Mouse (Mus musculus): ENCODE measurements at regions not wholly inside any gene's neighbourhood (a gene's known extent, or its start where the extent isn't known, plus 50 kb on each side); places are given as distances from the start of the nearest gene placed in this dataset.
"Not testable (repeated sequence)": the region's sequence is repeated elsewhere in the genome, so short reads cannot be mapped to it uniquely, and the experiment has no call there.

DNA sequence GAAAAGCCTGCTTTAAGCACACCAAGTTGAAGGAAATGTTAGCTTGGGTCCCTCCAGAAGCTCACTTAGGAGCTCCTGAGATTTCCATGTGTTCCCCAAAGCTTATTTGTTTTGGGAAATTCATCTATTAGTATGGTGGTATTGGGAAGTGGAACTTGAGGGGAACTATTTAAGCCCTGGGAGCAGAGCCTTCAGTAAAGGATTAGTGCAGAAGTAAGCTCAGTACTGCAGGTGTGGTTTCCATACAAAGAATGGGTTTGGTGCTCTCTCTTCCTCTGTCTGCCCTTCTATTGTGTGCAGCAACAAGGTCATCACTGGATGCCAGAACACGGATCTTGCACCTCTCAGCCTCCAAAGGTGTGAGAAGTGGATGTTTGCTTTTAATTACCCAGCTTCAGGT, 57.2 kb downstream of the Foxa2 start:
- no peak for DNase-seq

DNA sequence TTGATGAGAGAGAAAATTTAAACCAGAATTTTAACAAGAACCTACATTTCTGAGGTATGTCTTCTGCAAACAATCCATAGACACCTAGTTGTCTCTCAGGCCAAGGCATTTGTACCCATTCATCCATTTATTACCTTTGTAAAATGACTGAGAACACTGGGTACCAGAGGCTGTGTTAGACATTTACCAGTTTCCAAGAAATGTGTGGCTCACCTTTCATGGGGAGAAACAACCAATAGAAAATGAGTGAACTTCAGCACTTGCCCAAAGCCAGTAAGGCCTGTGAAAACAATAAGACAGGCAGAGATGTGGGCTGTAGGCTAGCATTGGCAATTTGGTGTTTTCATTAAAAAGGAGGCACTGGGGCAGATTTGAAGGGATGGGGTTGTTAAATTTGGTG, 58.2 kb downstream of the Foxa2 start:
- no peak for DNase-seq

DNA sequence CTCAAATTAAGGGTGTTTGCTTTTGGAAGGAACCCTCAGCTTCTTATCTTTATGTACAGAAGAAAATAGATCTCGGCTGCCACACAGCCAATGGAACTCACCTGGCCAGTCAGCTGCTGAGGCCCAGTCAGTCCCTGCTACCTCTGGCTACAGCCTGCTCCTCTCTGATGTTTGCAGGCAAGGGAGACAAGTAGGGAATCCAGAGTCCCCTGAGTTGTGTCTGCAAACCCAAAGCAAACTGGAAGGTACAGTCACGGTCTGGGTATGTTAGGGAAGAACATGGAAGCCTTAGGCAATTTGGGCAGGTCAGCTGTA, 61.6 kb downstream of the Foxa2 start:
- DNase-seq = no peak

DNA sequence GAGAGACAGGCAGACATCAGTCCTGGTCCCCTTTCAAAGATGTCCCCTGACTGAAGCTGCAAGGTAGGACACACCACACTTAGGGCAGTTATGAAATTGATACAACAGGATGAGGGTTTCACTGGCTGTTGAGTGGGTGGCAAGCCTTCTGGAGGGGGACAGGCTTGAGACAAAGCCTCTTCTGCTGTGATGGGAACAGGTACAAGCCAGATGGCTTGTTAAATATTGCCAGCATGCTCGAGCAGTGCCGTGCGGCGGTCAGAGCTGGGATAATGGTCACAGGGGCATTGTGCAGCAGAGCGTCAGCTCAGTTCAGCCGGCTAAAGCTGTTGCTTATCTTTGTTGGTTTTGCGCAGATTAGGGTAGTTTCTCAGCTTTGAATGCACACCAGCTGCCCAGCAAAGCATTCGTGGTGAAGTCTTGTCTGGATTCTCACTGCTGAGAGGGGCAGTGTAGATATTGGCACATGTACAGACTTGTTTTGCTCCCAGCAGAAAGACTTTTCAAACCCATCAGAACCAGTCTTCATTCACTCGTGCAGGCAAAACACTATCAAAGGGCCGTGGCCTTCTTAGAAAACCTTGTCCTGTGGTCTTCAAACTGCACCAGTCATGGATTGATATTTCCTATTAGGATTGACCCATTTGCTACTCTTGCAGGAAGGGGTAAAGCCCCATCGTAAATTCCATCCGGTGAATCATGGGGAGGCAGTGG, 62.1 kb downstream of the Foxa2 start:
- DNase-seq = no peak

DNA sequence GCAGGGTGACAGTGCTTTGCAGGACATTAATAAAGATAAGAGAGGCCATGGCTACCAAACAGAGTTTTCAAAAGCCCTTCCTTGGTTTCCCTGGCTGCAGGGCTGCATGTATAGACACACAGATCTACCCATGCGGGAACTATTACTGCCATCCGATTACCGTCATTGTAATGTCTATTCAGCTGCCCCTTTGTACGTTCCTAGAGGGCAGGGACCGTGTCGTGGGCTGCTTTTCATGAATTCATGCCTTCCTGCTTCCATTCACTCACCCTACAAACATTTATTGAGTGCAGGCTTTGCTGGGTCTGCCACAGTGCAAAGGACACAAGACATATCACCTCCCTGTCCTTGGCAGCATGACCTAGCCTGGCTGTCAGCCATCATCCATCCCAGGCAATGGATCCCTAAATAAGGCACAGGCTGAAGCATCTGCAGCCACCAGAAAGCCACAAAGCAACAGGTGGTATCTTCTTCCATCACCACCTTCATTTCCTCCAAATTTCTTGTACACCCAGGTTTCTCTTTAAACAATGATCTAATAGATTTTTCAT, 65.8 kb downstream of the Foxa2 start:
- DNase-seq = no peak

DNA sequence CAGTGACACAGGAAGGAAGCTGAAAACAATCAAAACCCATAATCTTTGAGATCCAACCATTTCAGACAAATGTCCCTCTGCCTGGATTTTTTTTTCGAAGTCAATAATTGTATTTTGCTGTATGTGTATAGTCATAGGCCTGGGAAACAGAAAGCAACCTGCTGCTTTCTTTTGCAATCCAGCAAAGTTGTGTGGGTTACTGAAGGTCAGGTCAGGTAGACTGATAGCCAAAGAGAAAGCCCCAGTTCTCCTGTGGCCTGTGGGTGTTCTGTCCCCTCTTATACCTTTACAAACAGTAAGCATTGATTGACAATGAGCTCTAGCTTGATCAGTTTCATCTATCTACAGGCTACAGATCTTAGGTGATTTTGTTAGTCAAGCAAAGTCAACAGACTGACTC, 66.4 kb downstream of the Foxa2 start:
- no peak for DNase-seq

DNA sequence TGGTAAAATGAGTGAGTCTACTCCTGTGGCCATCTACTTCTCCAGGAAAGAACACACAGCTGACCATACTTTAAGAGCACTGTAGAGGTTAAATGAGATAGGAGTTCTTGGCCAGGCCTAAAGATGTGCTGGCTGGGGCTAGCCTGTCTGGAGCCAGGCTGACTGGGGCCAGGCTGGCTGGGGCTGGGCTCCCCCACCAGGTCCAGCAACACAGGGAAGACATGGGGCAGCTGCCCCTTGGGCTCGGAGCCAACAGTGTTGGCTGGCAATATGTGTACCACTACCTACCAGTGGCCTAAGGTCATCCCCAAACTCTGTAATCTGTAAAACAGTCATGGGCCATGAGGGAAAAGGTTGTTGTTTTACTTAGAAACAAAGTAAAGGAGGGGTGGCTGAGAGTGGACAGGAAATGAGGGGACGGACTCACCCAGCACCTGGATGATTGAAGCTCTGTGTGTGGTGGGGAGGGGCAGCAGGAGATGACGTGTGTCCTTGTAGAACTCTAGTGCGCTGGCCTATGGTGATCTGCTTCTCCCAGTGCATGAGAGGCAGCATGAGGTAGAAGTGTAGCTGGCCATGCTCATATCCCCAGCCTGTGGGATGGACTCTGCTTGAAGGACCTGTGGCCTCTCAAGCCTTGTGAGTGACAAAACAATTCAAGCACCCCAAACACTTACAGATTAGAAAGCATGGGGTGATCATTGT, 67.0 kb downstream of the Foxa2 start:
- DNase-seq = no peak

DNA sequence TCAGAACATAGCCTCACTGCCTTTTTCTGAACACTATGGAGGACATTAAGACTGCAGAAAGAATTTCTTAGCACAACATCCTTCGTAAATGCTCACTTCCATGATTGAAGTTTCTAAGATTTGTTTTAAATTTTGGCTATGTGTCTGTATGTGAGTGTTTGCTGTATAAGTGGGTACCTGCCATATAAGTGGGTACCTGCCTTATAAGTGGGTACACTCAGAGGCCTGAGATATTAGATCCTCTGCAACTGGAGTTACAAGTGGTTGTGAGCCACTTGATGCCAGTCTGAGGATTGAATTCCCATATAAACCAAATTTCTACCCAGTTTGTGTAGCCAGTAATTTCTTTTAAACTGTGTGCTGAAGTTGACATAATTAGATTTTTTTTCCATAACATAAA, 67.8 kb downstream of the Foxa2 start:
- no peak for DNase-seq

DNA sequence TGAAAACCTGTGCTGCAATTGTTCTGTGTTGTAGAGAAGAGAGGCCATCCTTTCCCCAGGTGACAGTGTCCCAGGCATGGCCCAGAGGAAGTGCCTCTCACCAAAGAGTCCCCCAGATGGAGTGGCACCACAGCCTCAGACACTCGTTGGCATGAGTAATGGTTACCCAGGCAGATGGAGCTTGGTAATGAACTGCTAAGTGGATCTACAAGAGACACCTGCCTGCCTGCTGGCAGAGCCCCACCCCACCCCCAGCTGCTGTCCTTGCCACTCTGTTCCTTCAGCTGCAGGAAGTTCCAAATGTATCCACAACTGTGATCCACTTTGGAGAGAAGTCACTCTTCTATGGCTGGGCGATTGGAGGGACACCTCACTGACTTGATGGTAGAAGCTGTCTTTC, 72.0 kb downstream of the Foxa2 start:
- DNase-seq = no peak

DNA sequence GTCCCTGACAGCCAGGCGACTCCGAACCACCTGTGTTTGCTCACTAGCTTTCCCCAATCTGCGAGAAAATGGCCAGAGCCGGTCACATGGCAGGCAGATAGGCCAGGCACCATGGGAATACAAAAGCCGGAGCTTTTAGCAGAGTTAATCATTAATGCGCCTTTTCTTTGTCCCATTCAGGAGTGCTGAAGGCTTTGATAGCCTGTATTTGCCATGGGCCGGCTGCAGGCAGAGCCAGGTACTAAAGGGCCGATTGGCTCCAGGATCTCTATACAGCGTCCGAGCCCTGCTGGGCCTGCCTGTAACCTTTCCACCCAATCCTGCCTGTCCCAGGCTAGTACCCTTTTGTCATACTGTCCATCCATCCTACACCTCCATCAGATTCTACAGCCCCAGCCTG, 78.1 kb downstream of the Foxa2 start:
- DNase-seq = no peak

DNA sequence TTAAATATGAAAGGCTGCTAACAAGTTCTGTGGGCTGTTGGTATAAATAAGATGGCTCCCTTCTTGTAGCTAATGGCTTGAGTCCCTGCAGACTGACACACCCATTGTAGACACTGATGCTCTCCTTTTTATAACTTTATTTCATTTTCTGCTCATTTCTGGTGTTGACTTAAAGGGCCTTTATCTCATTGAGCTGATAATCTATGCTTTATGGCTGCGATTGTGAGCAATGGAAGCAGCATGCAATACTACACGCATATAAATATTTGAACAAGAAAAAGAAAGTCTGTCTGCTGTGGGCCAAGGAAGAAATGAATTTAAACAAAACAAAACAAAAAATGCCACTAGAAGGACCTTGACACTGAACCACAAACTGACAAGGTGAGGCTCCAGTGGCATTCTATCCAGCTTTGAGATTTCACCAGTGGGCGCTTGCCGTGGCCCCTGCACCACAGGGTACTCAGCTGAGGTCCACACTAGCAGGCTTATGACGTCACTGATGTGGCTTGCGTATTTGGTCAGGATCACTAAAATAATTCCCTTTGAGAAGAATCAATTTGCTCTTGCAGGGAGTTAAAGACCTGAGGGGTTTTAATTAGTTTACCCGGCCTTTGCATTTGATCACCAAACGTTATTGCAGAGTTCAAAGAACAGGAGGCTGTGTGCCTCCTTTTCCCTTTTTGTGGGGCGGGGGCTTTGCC, 78.8 kb downstream of the Foxa2 start:
- DNase-seq = no peak

DNA sequence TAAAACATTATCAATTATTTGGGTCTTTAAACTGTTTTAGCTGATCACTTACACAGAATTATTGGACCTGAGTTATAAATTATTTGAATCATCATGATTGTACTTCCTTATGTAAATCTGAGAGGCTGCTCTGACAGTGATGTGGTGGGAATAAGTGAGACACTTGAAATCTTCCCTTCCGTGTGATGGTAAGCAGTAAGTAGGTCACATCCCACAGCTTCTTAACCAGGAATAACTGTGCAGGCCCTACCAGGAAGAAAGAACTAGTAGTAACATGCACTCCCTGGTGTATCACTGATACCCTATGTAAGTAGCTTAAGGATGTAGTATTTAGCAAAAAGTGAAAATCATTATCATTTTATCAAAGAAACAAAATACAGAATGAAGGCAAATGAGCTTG, 83.5 kb downstream of the Foxa2 start:
- DNase-seq = not testable (repeated sequence)

DNA sequence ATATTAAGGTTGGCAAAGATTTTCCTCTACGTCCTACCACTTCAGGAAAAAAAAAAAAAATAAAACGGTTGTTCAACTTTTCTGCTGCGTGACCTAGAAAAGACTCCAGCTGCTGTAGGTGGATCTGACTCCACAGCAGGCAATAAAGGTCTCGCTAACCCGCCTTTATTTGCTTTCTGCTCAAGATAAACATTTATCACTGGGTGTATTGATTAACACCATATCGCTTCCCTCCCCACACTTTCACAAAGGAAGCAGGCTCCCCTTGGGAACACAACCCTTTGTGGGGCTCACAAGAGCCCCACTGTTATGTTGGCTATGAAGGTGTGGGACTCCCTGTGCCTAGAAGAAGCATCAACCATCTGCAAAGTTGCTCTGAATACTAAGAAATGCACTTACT, 85.1 kb downstream of the Foxa2 start:
- DNase-seq = no peak

DNA sequence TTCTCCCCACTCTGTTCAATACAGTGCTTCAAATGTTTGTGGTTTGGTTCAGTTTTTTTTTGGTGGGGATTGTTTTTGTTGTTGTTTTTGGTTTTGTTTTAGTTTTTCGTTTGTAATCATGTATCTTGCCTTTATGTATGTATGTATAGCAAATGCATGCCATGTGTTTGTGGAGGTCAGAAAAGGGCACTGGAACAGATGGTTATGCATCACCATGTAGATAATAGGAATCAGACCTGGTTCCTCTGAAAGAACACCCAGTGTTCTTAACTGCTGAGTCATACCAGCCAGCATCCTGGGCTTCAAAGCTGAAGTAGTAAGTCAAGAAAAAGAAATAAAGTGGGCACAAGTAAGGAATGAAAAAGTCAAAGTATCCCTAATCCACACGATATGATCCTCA, 92.6 kb downstream of the Foxa2 start:
- no peak for DNase-seq

DNA sequence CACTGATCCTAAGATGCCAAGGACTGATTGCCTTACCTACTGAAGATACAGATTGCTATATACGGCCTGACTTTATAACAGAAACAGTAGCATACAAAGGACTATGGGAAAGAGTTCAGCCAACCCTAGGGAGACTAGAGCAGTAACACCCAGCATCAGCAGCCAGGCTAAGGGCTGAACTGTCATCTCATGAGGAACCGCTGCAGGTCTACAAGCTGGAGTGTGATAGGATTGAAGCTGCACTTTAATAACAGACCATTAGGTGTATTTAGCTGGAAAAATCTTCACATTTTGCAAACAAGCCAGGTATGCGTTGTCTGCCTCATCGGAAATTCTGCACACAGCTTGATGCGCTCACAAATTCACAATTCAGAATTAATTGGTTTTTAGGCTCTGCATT, 95.5 kb downstream of the Foxa2 start:
- no peak for DNase-seq

DNA sequence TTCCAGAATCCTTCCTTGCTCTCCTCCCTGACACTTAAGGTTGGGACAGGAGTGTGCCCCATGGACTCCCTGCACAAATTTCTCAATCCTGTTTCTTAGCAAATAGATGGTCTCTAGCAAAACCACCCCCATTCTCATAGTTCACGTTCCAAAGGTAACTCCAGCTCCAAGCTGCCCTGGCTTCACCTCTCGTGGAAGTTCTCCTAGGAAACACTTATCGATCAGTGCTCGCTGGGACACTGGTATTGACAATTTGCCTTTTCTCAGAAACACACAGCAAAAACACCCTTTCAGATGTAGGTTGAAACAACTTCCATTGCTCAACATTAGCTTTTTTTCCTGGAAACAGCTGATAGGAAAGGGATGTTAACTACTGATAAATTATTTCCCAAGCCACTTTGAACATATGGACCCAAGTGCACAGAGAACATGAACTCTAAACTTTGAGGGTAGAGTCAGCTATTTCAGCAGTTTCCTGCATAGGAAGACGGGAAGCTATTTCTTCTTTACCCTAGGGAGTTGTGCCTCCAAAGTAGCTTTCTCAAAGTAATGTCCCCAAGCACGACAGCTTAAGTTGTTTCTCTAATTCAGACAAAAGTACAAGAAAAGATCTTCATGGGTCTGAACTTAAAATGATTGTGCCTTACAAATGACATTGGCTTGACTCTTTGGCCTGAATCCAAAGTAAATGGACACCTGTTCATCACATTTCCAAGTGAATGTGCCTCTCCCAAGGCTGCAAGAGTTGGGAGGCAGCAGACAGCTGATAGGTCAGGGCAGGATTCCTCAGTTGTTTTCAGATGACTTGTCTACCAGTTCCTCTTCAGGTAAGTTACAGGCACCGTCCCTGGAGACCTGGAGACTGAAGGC, 102.4 kb downstream of the Foxa2 start:
- no peak for DNase-seq

DNA sequence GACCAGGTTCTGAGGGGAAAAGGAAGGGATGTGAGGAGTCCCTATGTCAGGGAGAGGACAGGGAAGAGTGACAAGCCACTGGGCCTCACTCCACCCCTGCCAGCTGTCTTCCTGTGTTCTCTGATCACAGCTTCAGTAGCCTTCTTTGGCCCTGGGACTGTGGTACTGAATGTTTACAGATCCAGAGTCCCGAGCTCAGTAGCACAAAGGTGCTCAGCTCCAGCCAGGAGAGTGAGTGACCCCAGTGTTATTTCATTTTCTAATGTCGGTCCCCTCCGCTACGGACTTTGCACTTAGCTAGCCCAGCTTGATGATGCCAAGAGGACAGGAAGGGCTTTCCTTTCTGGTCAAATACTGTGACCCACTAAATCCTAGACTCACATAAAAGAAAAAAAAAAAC, 104.2 kb downstream of the Foxa2 start:
- DNase-seq = no peak

DNA sequence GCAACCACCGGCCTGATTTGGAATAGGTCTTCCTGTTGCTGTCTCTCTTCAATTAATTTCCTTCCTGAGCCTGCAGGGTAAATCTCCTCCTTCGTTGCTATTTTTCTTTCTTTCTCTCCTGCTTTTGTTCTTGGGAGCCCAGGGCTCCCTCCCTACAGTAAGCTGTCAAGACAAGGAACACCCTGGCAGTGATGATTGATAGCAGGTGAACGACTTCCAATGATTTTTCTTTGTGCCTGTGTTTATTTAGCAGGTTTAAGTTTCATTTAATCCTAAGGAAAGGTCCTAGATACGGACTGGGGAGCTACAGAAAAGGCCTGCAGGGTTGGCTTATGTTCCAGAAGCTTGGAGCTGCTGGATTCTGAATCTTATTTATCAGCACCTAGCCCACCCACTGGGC, 105.5 kb downstream of the Foxa2 start:
- DNase-seq = no peak

DNA sequence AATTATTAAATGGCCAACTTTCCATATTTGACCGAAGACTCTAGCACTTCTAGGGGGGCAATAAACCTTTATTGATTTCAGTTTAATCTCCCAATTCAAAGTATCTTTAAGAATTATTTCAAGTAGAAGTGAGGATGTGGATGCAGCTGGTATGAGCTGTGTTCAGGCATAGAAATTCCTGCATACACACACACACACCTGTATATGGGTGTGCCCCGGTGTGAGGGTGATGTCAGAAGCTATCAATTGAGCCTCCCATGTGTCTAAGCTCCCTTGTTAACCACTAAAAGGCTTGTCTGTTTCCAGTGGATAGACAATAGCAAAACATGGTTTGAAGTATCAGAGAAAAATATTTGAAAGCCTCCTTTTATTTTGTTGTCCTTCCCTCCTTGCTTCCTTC, 114.3 kb downstream of the Foxa2 start:
- no peak for DNase-seq

DNA sequence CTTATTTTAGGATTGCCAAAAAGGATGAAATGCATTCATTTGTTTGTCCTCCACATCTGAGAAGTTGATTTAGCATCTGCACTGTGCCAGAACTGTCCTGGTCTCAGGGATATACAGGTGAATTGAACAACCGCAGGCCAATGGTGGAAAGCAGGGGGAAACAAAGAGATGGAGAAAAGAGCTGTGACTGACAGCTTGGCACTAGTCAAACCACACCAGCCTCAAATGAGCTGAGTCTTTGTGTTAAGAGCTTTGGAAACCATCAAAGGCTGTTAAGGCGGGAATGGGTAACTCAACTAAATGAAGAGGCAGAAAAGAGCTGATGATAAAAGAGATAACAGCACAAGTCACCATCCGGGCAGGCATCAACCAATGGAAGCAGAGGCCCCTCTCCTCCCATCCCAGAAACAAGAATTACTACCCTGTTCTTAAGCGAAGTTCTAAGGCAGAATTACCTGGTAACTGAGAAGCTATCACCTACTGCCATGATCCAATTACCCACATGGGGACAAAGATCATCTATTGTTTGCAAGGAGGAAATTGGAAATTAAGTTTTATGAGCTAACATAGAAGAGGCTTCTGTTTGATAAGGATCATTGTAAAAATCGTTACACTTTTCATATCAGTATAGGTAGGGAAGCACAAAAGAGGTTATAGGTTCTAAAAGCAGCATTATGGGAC, 117.6 kb downstream of the Foxa2 start:
- no peak for DNase-seq

DNA sequence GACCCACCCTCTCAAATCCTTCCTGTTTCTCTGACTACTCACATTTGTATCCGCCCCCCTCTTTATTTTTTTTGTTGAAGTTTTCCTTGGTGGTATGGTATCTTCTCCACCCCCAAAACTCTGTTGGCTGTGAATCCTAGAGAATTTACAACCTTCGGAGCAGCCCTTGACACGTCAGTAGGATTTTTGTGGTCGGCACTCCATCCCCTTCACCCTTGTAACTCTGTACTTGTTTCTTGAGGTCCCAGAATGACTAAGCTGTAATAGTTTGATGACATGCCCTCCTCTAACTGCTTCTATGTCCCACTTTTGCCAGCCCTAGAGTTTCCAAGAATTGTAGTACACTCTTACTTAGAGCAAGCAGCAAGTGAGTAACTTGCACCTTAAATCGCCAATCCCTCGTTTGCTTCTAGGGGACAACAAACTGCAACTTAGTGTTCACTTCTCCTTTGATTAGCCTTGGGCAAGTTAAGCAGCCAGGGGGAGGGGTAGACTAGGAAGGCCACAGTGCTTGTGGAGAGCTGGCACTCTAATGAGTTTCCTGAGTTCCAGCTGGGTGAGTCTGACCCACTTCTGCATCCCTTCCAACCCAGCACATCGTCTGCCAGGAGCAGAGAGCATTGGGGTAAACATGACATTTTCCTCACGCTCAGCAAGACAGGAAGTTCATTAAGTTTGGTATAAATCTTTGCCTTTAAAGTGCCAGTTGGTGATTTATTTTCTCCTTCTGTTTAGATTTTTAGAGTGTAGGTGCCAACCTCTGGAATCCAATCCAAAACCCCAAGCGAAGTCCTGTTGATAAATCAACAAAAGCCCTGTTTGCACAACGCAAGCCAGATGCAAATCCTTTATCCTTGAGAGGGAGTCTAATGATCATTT, 118.7 kb downstream of the Foxa2 start:
- no peak for DNase-seq

DNA sequence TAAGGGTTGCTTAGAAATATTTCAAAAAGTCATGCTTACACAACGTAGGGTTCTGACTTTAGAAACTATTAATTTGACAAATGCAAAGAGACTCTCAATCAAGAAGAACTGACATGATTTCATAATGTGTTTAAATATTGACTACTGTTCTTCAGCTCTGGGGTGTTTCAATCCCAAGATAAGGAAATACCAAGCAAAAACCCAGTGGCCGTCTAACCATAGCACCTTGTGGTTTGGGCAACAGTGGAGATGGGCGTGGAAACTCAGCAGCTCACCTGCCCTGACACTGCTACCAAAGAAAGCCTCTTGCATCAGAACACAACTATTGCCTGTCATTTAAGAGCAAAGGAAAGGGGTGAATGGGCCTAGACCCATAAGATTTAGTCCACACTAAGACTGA, 119.9 kb downstream of the Foxa2 start:
- no peak for DNase-seq

Measured in B cell, adult 2 months (primary cell).